Mouse (Mus musculus) mouse embryonic stem cell (cell line): Measurements from ENCODE around the gene Hyou1.

ENCODE experiments used
- in situ Hi-C, 2 experiments: fragments of 300-500 bp; cut with MboI; formaldehyde crosslinking; loops; 1 replicate in 1 of 2; 3 replicates in 1 of 2; pipeline ENCODE4 v1.14.3; 2019 to 2020; ENCODE audit warnings: low sequenced_read_pairs in 2 of 2, low pct_unique_long_range_greater_than_20kb in 1 of 2, mixed read lengths in 1 of 2; ENCODE audit not compliant: unreplicated experiment in 1 of 2

Hyou1 gene

DNA sequence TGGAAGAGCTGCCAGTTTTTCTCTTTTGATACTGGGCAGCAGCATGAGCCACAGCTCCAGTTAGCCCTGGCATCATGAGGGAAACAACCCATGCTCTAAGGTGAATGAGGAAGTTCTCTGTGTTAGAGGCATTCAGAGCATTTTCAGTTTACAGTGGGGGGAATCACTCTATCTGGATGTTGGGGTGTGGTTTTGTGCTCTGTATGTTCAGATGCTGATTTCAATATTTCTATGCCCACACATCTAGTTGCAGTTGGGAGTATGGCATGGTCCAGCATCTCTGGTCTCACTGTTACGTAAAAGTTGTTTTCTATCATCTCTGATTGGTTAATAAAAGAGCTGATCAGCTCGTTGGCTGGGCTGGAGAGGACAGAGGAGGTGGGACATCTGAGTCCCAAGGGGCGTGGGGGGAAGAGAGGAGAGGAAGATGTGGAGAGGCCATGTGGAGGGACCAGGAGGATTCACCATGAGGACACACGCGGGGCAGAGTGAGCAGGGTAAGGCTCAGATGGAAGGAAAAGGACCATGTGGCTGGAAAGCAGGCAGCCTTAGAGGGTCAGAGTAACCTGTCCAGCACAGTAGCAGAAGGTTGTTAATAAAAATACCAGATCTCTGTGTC is 41.1 kb downstream of the Hyou1 start:
- in situ Hi-C loops: no loop called here

GRCm38 (mm10) chr9:44423576-44423975 is 44.3 kb downstream of the Hyou1 start:
- in situ Hi-C loops: no loop called here

- in situ Hi-C loops: no loop called here
Observed at GRCm38 (mm10) chr9:44432577-44433185, 53.4 kb downstream of the Hyou1 start.

- in situ Hi-C loops: no loop called here
Observed at GRCm38 (mm10) chr9:44435747-44436146, 56.5 kb downstream of the Hyou1 start.

DNA sequence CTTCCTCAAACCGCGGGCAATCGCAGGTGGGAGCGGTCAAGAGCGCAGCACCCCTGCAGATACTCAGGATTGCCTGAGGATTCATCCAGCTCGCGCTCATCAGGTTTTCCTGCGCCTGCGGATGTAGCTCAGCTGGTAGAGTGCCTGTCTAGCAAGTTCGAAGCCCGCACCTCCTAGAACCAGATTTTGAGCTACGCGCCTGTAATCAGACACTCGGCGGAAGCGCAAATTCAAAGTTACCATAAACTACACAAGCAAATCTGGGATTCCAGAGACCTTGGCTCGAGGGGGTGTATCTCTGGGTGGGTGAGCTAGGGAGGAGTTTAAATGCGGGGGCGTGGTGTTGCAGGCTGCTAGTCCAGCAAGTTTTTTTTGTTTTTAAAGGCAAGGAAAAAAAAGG is 61.7 kb downstream of the Hyou1 start, which contains the start of gene Foxr1:
Gene Foxr1, minus strand, starts transcription at position 176 of the 400 bp plus-strand sequence.
- in situ Hi-C loops: no loop called here
